Comparison of ENCODE assay signal across 9 mouse cellular contexts in genomic region chr2:106694886-106695733, GRCm38 (mm10). TPM values are rescaled to one million over a fixed set of nuclear protein-coding genes. Genes with fewer than 3 reads are reported as not detected.
DNase-seq lines count a peak whose midpoint lies in the region; ATAC-seq lines count a peak whose summit lies in the region.
"Had no signal": no experiment of that assay in that cellular context is flagged by ENCODE, and none has a peak within 500 bp of the region (broad histone marks: within the 10 kb centered on the region; RNA-seq: fewer than 3 reads in every experiment).

No protein-coding gene starts in this region.

- DNase-seq in kidney, adult 18-20 months: peak; percentile 45
- DNase-seq in kidney, adult 11 months: no peak
- peak; percentile 78 to 80 for DNase-seq in cerebellum, postnatal 25 days
- DNase-seq in gastrocnemius, postnatal 14 days: peak; percentile 19
- DNase-seq in liver, embryonic 11.5 days (ENCODE audit: low spot score): peak; percentile 53

- peak overlapping the region; percentile 96 for H3K9ac ChIP-seq in intestine, embryonic 16.5 days (ENCODE audit: low read depth, low read length)
- H3K9ac ChIP-seq in liver, embryonic 11.5 days (ENCODE audit: low read depth, low read length): peak overlapping the region; percentile 72
- peak overlapping the region; percentile 99 for H3K9ac ChIP-seq in neural tube, embryonic 12.5 days

- H3K4me3 ChIP-seq in intestine, embryonic 16.5 days (ENCODE audit: low read length): peak overlapping the region; percentile 91
- peak overlapping the region; percentile 72 for H3K4me3 ChIP-seq in liver, embryonic 11.5 days (ENCODE audit: low read depth, low read length)
- H3K4me3 ChIP-seq in neural tube, embryonic 12.5 days: peak overlapping the region; percentile 87

- ATAC-seq in intestine, embryonic 16.5 days: peak; percentile 37
- no peak for ATAC-seq in liver, embryonic 11.5 days (replicated peaks; ENCODE audit: low FRiP score)
- ATAC-seq in neural tube, embryonic 12.5 days (ENCODE audit: low FRiP score, low read depth): peak; percentile 42
- ATAC-seq in inflammation-experienced regulatory T-cells, adult 6 months: no peak

- under 1% methylated on average over 41 of the region's 41 CpGs for WGBS in intestine, embryonic 16.5 days
- WGBS in liver, embryonic 11.5 days: 1% methylated on average over 41 of the region's 41 CpGs
- WGBS in neural tube, embryonic 12.5 days: under 1% methylated on average over 41 of the region's 41 CpGs

- no peaks in the 10 kb centered on the region for H3K9me3 ChIP-seq in intestine, embryonic 16.5 days (ENCODE audit: control insufficient read depth, low read length)
- H3K9me3 ChIP-seq in liver, embryonic 11.5 days (ENCODE audit: control insufficient read depth, low read length): no peaks in the 10 kb centered on the region
- H3K9me3 ChIP-seq in neural tube, embryonic 12.5 days: no peaks in the 10 kb centered on the region

- intact Hi-C loops in gastrocnemius, postnatal 14 days (cut with DNase I; ENCODE audit: low total_unique reads): no loop called here

- peaks cover 8% of the 10 kb centered on the region for H3K4me1 ChIP-seq in intestine, embryonic 16.5 days (ENCODE audit: control insufficient read depth, insufficient read depth, low read length)
- peaks cover 3% of the 10 kb centered on the region for H3K4me1 ChIP-seq in liver, embryonic 11.5 days (replicated peaks; ENCODE audit: control insufficient read depth, insufficient read depth, low read length)
- H3K4me1 ChIP-seq in neural tube, embryonic 12.5 days: peaks cover 21% of the 10 kb centered on the region

- peak overlapping the region; percentile 98 for H3K4me2 ChIP-seq in intestine, embryonic 16.5 days (ENCODE audit: low read depth, low read length)
- peak overlapping the region; percentile 97 for H3K4me2 ChIP-seq in liver, embryonic 11.5 days
- H3K4me2 ChIP-seq in neural tube, embryonic 12.5 days (replicated peaks): peak overlapping the region; percentile 90

- H3K27ac ChIP-seq in intestine, embryonic 16.5 days (ENCODE audit: low read length): peak overlapping the region; percentile 37; the same call in 1 of the 2 replicates
- H3K27ac ChIP-seq in liver, embryonic 11.5 days (ENCODE audit: low read depth, low read length): no peak overlapping the region
- H3K27ac ChIP-seq in neural tube, embryonic 12.5 days: peak overlapping the region; percentile 99

- H3K36me3 ChIP-seq in intestine, embryonic 16.5 days (ENCODE audit: control insufficient read depth, insufficient read depth, low read length): no peaks in the 10 kb centered on the region
- H3K36me3 ChIP-seq in liver, embryonic 11.5 days (ENCODE audit: control insufficient read depth, insufficient read depth, low read length): no peaks in the 10 kb centered on the region
- H3K36me3 ChIP-seq in neural tube, embryonic 12.5 days: peaks cover 9% of the 10 kb centered on the region; the same call in 1 of the 2 replicates

- no peaks in the 10 kb centered on the region for H3K27me3 ChIP-seq in intestine, embryonic 16.5 days (replicated peaks; ENCODE audit: control insufficient read depth, insufficient read depth, low read length)
- peaks cover 48% of the 10 kb centered on the region for H3K27me3 ChIP-seq in liver, embryonic 11.5 days (replicated peaks; ENCODE audit: control insufficient read depth, insufficient read depth, low read length)
- H3K27me3 ChIP-seq in neural tube, embryonic 12.5 days (replicated peaks): no peaks in the 10 kb centered on the region

RNA-seq across cellular contexts. Expression of gene Mpped2, which starts 2.0 kb away (rescaled TPM):
- total RNA-seq in gastrocnemius, postnatal 14 days (2021): 1 to 10 TPM; 1.5 to 2.9 TPM
- polyA plus RNA-seq in intestine, embryonic 16.5 days (2015; fragmentation: Nextera tagmentation; extraction: Ambion mirVana): 17.4 and 20.2 TPM in 2 replicates
- 16.6 and 24.7 TPM in 2 replicates for polyA plus RNA-seq in liver, embryonic 11.5 days (2014; fragmentation: Nextera tagmentation; extraction: Ambion mirVana)
- 144 and 147 TPM in 2 replicates for polyA plus RNA-seq in neural tube, embryonic 12.5 days (2016; fragmentation: Nextera tagmentation; extraction: Ambion mirVana)
- under 1 TPM in 1 of 3 experiments, not detected in 2; 0.47 TPM for polyA plus RNA-seq in inflammation-experienced regulatory T-cells, adult 6 months (2017; shearing (Covaris generic))
- polyA plus RNA-seq: C2C12 had no signal

Comparison
In these comparisons a context has a peak if more than half of its experiments do, and no peak if none do; other contexts are left out.
1. ATAC-seq: peak in intestine, embryonic 16.5 days (single experiment) and neural tube, embryonic 12.5 days (single experiment); none in liver, embryonic 11.5 days (single experiment) and inflammation-experienced regulatory T-cells, adult 6 months (single experiment).
2. RNA of gene Mpped2, which starts 2.0 kb away (polyA plus RNA-seq): 144 to 147 TPM in neural tube, embryonic 12.5 days, 16.6 to 24.7 TPM in liver, embryonic 11.5 days and 17.4 to 20.2 TPM in intestine, embryonic 16.5 days; 0.47 TPM in inflammation-experienced regulatory T-cells, adult 6 months; every median in the first group is over 10 times any median in the second.
3. Peak in every context shown above with its lines, with median percentiles within 50 percentile points of each other: H3K4me2 ChIP-seq, H3K4me3 ChIP-seq and H3K9ac ChIP-seq.